Mouse (Mus musculus) urinary bladder, postnatal 36 days (tissue): Measurements from ENCODE around the gene Gm9376.

Experiments used
- DNase-seq, 2 experiments: peaks; one replicate each; pipeline ENCODE4 v3.0.0; 2022; ENCODE audit warnings: low spot score in 2 of 2, mixed read lengths in 1 of 2

The Gm9376 gene

DNA sequence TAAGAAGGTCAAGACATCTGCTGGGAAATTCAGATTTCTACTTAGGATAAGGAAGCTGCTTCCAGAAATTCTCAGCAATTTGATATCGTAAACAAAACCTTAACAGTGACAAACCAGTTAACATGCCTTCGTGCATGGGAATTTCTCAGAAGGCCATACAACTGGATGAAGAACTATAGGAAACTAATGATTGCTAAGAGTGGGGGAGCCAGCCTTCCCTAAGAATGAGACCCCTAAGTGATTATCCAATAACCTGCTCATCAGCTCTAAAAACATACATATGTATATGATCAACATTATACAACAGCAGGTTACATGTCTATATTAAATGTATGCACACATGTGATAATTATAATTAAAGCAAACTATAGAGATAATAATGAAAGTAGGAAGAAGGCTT, at the start of gene Gm9376:
Gm9376 (plus strand) TSS at position 301 of the 400 bp plus-strand sequence.
- no peak for DNase-seq

GRCm38 (mm10) chr14:118220885-118221284, 45.9 kb upstream of the Gm9376 start:
- no peak for DNase-seq

GRCm38 (mm10) chr14:118225061-118225743, 41.6 kb upstream of the Gm9376 start:
- DNase-seq, result no peak

GRCm38 (mm10) chr14:118225911-118226310, 40.8 kb upstream of the Gm9376 start:
- DNase-seq, result no peak

DNA sequence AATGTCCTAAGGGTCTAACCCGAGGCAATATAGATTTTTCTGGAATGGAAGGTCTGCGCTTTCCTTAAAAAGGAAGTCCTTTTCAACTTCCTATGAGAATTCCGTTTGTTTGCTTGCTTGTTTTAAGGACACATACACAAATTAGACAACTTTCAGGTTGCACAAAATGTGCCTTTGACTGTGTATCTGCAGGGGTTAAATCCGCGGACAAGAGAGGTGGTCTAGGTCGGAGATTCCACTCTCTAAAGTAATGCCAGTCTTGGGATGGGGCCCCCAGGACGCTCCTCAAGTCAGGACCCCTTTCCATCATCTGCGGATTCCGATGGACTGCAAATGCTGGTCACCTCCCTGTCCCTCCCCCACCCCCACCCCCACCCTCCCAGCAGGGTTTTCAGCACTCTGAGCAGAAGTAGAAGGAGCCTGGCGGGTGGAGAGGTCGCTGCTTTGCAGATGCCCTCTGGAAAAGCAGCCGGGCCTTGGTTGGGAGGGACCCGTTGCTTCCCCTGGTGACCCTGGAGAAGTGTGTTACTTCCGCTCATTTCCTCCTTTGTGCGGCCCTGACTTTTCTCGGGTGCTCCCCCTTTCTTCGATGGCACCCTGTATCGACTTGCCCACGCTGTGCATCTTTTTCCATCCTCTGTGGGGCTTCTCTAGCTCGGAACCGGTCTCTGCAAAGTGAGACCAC, 40.1 kb upstream of the Gm9376 start:
- DNase-seq, result no peak

- DNase-seq, result no peak
Observed at GRCm38 (mm10) chr14:118232381-118232970, 34.3 kb upstream of the Gm9376 start.

DNA sequence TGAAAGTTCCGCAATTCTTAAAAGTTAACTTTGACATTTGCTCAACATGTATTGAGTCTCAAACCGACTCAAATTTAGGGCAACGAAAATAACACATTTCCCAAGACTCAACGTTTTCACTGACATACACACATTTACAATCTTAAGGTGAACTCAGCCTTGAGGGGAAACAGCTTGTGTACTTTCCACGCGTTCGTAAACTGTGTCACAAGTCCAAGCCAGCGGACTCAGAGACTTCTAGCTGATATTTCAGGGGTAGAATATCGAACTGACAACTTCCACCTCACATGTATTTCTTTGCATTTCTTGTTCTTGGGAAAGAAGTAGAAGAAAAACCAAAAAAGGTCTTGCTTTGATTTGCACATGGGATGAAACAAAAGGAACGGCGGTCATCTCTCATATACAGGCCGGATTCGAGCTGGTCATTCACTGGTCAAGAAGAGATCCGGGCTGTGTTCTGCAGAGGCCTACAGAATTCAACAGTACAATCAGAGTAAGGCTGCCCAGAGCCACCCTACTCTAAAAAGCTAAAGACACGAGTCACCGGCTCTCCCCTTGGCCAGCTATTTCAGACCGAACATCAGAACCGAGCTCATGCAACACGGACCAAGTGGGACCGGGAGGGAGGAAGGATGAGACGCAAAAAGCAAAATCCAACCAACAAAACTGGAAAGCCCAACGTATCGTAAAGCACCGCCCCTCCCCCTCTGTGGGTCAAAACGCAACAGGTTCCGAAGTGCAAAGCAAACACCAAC, 32.8 kb upstream of the Gm9376 start:
- DNase-seq, result no peak

- no peak for DNase-seq
Observed at GRCm38 (mm10) chr14:118234541-118235210, 32.1 kb upstream of the Gm9376 start.

- DNase-seq, result no peak
Observed at GRCm38 (mm10) chr14:118235361-118235972, 31.3 kb upstream of the Gm9376 start.

DNA sequence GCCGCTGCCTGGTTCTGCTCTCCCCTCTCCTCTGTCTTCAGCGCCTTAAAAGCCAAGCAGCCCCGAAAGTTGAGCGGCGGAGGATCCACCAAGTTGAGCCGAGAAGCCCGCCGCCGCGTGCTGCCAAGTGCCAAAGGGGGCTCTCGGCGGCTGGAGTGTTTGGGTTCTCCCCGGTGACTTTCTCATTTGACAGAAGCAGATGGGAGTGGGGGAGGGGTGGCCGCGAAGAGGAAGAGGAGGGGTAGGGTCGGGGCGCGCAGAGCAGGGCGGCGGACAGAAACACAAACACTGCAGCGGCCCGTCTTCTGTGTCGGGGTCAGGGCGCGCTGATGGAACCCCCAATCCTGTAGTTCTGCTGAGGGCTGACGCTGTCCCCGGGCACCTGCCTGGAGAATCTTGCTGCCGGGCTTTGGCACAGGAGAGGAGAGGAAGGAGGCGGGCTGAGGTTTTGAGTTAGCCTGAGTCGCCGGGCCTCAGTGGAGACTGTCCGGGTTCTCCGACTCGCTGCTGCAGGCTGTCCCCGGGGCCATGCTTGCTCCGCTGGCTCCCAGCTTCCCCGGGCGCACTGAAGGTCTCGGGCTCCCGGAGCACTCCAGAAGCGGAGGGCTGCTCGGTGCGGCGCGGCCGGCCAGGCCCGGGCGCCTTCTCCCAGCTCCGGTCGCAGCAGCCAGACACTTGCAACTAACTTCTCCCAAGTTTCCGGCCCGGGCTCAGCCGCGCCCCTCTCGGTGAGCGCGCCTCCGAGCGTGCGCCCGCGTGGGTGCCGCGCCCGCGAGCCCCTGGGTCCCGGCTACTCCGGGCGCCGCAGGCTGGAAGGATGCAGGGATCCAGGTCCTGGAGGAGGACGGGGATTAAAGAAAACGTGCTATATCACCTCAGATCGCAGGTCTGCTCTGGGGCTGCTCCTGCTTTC, 30.5 kb upstream of the Gm9376 start:
- DNase-seq, result peak in 1 of 2 experiments; percentile 12

- DNase-seq, result peak; percentile 47 to 50
Observed at GRCm38 (mm10) chr14:118236886-118237289, 29.9 kb upstream of the Gm9376 start, which contains the start of gene Sox21. Gene Sox21 (minus strand): TSS chr14:118237030.

- DNase-seq, result no peak
Observed at GRCm38 (mm10) chr14:118237786-118238185, 29.0 kb upstream of the Gm9376 start.

GRCm38 (mm10) chr14:118239351-118239750, 27.4 kb upstream of the Gm9376 start:
- no peak for DNase-seq

GRCm38 (mm10) chr14:118241416-118241815, 25.3 kb upstream of the Gm9376 start:
- DNase-seq, result no peak

GRCm38 (mm10) chr14:118253381-118253780, 13.4 kb upstream of the Gm9376 start:
- no peak for DNase-seq

GRCm38 (mm10) chr14:118268849-118269248, 2.1 kb downstream of the Gm9376 start:
- DNase-seq, result no peak

DNA sequence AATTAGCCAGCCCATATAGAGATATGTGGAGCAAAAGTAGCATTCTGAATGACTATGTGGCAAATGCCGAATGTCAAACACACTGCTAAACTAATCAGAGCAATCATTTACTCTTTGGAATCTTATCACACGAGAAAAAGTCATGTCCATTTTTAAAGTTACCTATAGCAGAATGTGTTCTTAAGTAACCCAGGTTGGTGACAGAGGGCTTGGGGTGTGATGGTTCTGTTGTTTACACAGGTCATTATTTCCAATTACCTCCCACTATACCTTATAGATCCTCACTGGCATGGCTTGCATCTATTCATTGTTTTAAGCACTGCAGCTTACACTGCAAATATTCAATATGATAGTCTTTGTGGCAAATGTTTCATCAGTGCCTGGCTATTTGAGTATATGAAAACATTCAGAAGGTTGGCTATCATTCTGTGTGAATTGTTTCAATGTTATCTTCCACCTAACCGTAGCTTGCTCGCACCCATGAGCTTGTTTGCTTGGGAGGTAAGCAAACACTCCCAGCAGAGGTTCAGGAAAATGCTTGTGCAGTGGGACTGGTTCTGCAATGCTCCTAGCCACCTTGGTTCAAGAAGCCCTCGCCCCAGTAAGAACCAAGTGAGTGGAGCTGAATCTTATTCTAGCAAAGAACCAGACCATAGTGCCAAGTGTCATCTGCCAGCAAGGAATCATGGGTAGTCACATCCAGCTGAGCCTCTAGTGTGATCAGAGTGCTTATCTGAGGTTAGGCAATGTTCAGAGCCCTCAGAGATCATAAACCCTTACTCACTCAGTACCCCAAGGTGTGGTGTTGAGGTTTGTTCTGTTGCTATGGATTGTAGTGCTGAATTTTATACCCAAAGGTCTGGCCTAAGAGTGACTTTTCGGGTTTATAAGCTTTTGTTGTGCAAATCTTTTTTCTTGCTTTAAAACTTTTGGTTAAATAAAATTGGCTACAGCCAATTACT, 6.1 kb downstream of the Gm9376 start:
- DNase-seq, result no peak

DNA sequence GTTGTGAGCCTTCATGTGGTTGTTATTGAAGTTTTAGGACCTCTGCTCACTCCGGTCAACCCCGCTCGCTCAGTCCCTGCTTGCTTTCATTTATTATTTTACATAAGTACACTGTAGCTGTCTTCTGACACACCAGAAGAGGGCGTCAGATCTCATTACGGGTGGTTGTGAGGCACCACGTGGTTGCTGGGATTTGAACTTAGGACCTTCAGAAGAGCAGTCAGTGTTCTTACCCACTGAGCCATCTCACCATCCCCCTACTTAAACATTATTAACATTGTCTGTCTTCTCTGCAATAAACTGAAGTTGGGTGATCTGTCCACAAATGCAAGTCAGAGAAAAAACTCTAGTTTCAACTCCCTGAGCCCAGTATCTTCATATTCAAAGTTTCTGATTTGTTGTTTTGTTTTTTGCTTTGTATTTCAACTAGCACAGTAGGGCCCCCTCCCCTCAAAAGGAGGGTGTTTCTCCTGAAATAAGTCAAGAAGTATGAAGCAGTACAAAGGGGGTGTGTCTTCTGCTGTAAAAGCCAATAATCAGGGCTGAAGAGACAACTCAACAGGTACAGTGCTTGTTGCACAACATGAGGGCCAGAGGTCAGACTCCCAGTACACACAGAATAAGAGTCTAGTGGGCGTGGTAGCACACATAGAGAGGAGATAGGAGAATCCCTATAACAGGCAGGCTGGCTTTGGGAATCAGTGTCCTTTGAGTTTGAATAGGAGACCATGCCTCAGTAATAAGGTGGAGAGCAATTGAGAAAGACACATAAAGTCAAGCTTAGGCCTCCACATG, 11.1 kb downstream of the Gm9376 start:
- no peak for DNase-seq
